Mouse (Mus musculus) hindbrain, postnatal 0 days (tissue): ENCODE results near the gene Ccnh. TPM values are rescaled to one million over a fixed set of nuclear protein-coding genes. Genes with fewer than 3 reads are reported as not detected.
"Not testable (repeated sequence)": the region's sequence is repeated elsewhere in the genome, so short reads cannot be mapped to it uniquely, and the experiment has no call there.

ENCODE experiments used
- ATAC-seq: fragments of 200-750 bp; cut with Nextera tagmentation; 2 replicates; pipeline ENCODE4 v1.8.0; 2017; ENCODE audit warnings: mild to moderate bottlenecking, moderate TSS enrichment, moderate library complexity
- DNase-seq: peaks from one replicate; pipeline ENCODE4 v3.0.0-alpha.2; 2015; ENCODE audit warnings: low spot score
- H3K27ac ChIP-seq: fragments of 300-500 bp; sonication (generic); 2 replicates; pipeline ENCODE4 v1.5.1; 2014; ENCODE audit warnings: mild to moderate bottlenecking
- H3K27me3 ChIP-seq: fragments of 300-500 bp; sonication (generic); 2 replicates; pipeline ENCODE4 v1.6.1; 2014; ENCODE audit warnings: low read length, mixed read lengths; ENCODE audit not compliant: insufficient read depth
- H3K36me3 ChIP-seq: fragments of 300-500 bp; sonication (generic); 2 replicates; pipeline ENCODE4 v1.6.1; 2014; ENCODE audit warnings: low read length, mixed read lengths; ENCODE audit not compliant: insufficient read depth
- H3K4me1 ChIP-seq: fragments of 300-500 bp; sonication (generic); 2 replicates; pipeline ENCODE4 v1.6.1; 2014; ENCODE audit warnings: antibody characterized with exemption, low read length, mixed read lengths; ENCODE audit not compliant: insufficient read depth
- H3K4me2 ChIP-seq: fragments of 300-500 bp; sonication (generic); 2 replicates; pipeline ENCODE4 v1.6.1; 2014; ENCODE audit warnings: low read depth, mild to moderate bottlenecking, low read length, moderate library complexity, mixed read lengths
- H3K4me3 ChIP-seq: fragments of 300-500 bp; sonication (generic); 2 replicates; pipeline ENCODE4 v1.5.1; 2014; ENCODE audit warnings: low read length
- H3K9ac ChIP-seq: fragments of 300-500 bp; sonication (generic); replicated peaks from 2 replicates; pipeline ENCODE4 v1.6.1; 2014; ENCODE audit warnings: mild to moderate bottlenecking, low read length, moderate library complexity, mixed read lengths
- H3K9me3 ChIP-seq: fragments of 300-500 bp; sonication (generic); 2 replicates; pipeline ENCODE4 v1.6.1; 2016; ENCODE audit warnings: low read length, mixed read lengths
- CTCF ChIP-seq: IDR thresholded peaks from 2 replicates; pipeline ENCODE4 v1.5.1; 2016; ENCODE audit warnings: antibody characterized with exemption, control low read depth, low read depth
- WGBS: fragments of 180-500 bp; shearing (Covaris S2); extraction: QIAGEN DNeasy Blood & Tissue Kit; methylation state at CpG from one replicate; pipeline ENCODE4 v1.1.7; 2014; 5-methylcytosine and 5-hydroxymethylcytosine counted together
- polyA plus RNA-seq: library from polyadenylated mRNA; unstranded; fragments of >200 nt; fragmentation: Nextera tagmentation; extraction: Ambion mirVana; gene quantifications from 2 replicates; pipeline ENCODE4 v1.2.1, GENCODE M21; 2015
- total RNA-seq: library from RNA; depleted of rRNA; stranded (reverse); fragments of >200 nt; gene quantifications from 2 replicates; pipeline ENCODE4 v1.2.3, GENCODE M21; 2014; rRNA removed

Ccnh gene
- 22.0 and 45.9 TPM in 2 replicates for total RNA-seq
- 78.9 and 87.2 TPM in 2 replicates for polyA plus RNA-seq

- DNase-seq (peak; percentile 97), ATAC-seq (peak; percentile 99)
- Histone ChIP-seq H3K9me3 (no peaks in the 10 kb centered on the region), H3K4me2 (peak within 1 kb of the TSS; percentile 83), H3K36me3 (no peaks in the 10 kb centered on the region; the same call in 1 of the 2 replicates), H3K27ac (peak within 1 kb of the TSS; percentile 86), H3K4me3 (peak within 1 kb of the TSS; percentile 91), H3K4me1 (no peaks in the 10 kb centered on the region; the same call in 1 of the 2 replicates), H3K9ac (peak within 1 kb of the TSS; percentile 79), H3K27me3 (no peaks in the 10 kb centered on the region)
- TF ChIP-seq CTCF: no peak; the same call in 1 of the 2 replicates
- 1% methylated on average over 44 of the region's 44 CpGs for WGBS
Measured at GRCm38 (mm10) chr13:85188903-85189643, at the start of gene Ccnh. TSS of gene Ccnh (plus strand) at chr13:85189408.

GRCm38 (mm10) chr13:85143361-85143760 is 45.8 kb upstream of the Ccnh start:
- H3K27me3 ChIP-seq, H3K9me3 ChIP-seq, ATAC-seq, H3K36me3 ChIP-seq, H3K9ac ChIP-seq, H3K4me1 ChIP-seq, H3K27ac ChIP-seq, H3K4me3 ChIP-seq, DNase-seq, H3K4me2 ChIP-seq: not testable (repeated sequence)
- WGBS: 94% methylated on average over 16 of the region's 16 CpGs

- ATAC-seq (no peak), DNase-seq (no peak)
- Histone ChIP-seq H3K27ac (no peak overlapping the region), H3K9me3 (no peaks in the 10 kb centered on the region), H3K27me3 (no peaks in the 10 kb centered on the region), H3K4me1 (no peaks in the 10 kb centered on the region), H3K9ac (no peak overlapping the region), H3K36me3 (no peaks in the 10 kb centered on the region), H3K4me3 (no peak overlapping the region), H3K4me2 (no peak overlapping the region)
- no peak for TF ChIP-seq CTCF
Measured at GRCm38 (mm10) chr13:85146471-85146870, 42.7 kb upstream of the Ccnh start.

GRCm38 (mm10) chr13:85154746-85155145 is 34.5 kb upstream of the Ccnh start:
- DNase-seq: no peak
- no peak for ATAC-seq
- Histone ChIP-seq H3K4me3 (no peak overlapping the region), H3K9ac (no peak overlapping the region), H3K27ac (no peak overlapping the region), H3K36me3 (no peaks in the 10 kb centered on the region), H3K27me3 (no peaks in the 10 kb centered on the region), H3K9me3 (no peaks in the 10 kb centered on the region), H3K4me2 (no peak overlapping the region), H3K4me1 (no peaks in the 10 kb centered on the region)
- TF ChIP-seq CTCF: no peak
- 51% methylated on average over 6 of the region's 6 CpGs for WGBS

DNA sequence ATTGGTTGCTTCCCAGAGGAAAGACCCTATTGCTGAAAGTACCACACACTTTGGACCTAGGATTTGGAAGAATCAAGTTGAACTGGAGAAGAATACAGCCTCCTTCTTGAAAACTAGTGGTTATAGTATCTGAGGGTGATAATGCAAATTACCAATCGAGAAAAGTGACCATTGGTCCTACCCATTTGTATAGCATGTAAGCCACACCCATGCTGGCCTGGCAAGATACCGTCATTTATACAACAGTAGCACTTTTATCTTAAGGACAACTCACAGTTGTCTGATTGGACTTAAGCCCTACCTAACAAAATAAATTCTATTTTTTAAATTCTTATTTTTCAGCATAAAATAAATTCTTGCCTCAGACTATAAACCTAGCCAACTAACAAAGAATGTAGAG is 29.2 kb upstream of the Ccnh start:
- Histone ChIP-seq H3K36me3 (no peaks in the 10 kb centered on the region), H3K4me1 (no peaks in the 10 kb centered on the region), H3K4me2 (no peak overlapping the region), H3K4me3 (no peak overlapping the region), H3K9ac (no peak overlapping the region), H3K27ac (no peak overlapping the region), H3K9me3 (no peaks in the 10 kb centered on the region), H3K27me3 (no peaks in the 10 kb centered on the region)
- 91% methylated on average over 2 of the region's 2 CpGs for WGBS
- DNase-seq: no peak
- no peak for ATAC-seq
- TF ChIP-seq CTCF: no peak

GRCm38 (mm10) chr13:85164512-85165124 is 24.6 kb upstream of the Ccnh start:
- no peak overlapping the region for H3K9ac ChIP-seq
- H3K27ac ChIP-seq: no peak overlapping the region
- peak overlapping the region; percentile 48 for H3K4me2 ChIP-seq
- WGBS: 21% methylated on average over 4 of the region's 4 CpGs
- ATAC-seq: no peak
- TF ChIP-seq CTCF: peak; percentile 69
- H3K4me3 ChIP-seq: no peak overlapping the region
- H3K4me1 ChIP-seq: no peaks in the 10 kb centered on the region
- no peaks in the 10 kb centered on the region for H3K9me3 ChIP-seq
- H3K36me3 ChIP-seq: no peaks in the 10 kb centered on the region
- DNase-seq: peak; percentile 78
- H3K27me3 ChIP-seq: no peaks in the 10 kb centered on the region

- Histone ChIP-seq H3K9ac (peak overlapping the region; percentile 79), H3K4me2 (peak overlapping the region; percentile 83), H3K4me1 (no peaks in the 10 kb centered on the region; the same call in 1 of the 2 replicates), H3K27me3 (no peaks in the 10 kb centered on the region), H3K27ac (peak overlapping the region; percentile 86), H3K4me3 (peak overlapping the region; percentile 91), H3K9me3 (no peaks in the 10 kb centered on the region), H3K36me3 (no peaks in the 10 kb centered on the region; the same call in 1 of the 2 replicates)
- no peak for DNase-seq
- ATAC-seq: peak; percentile 87
- TF ChIP-seq CTCF: no peak; the same call in 1 of the 2 replicates
- 1% methylated on average over 17 of the region's 17 CpGs for WGBS
Measured at GRCm38 (mm10) chr13:85189644-85190121, 475 bp downstream of the Ccnh start.
